Mouse (Mus musculus): ENCODE data around the gene Cep170b.

Gene Cep170b

GRCm38 (mm10) chr12:112764141-112764540, 43.9 kb downstream of the Cep170b start:
- no peak for ATAC-seq (ENCODE audit: low TSS enrichment)

GRCm38 (mm10) chr12:112764991-112765390, 44.7 kb downstream of the Cep170b start:
- no peak for ATAC-seq (ENCODE audit: low TSS enrichment)

- no peak for ATAC-seq (ENCODE audit: low TSS enrichment)
Observed at GRCm38 (mm10) chr12:112766586-112766985, 46.3 kb downstream of the Cep170b start.

GRCm38 (mm10) chr12:112767036-112767890, 47.0 kb downstream of the Cep170b start:
- ATAC-seq (ENCODE audit: low TSS enrichment): no peak

GRCm38 (mm10) chr12:112768166-112768565, 47.9 kb downstream of the Cep170b start:
- no peak for ATAC-seq (ENCODE audit: low TSS enrichment)

- no peak for ATAC-seq (ENCODE audit: low TSS enrichment)
Observed at GRCm38 (mm10) chr12:112769031-112769430, 48.8 kb downstream of the Cep170b start.

GRCm38 (mm10) chr12:112769751-112770150, 49.5 kb downstream of the Cep170b start:
- no peak for ATAC-seq (ENCODE audit: low TSS enrichment)

GRCm38 (mm10) chr12:112770396-112770795, 50.1 kb downstream of the Cep170b start:
- ATAC-seq (ENCODE audit: low TSS enrichment): no peak

GRCm38 (mm10) chr12:112772306-112772705, 52.1 kb downstream of the Cep170b start:
- ATAC-seq (ENCODE audit: low TSS enrichment): no peak

- ATAC-seq (ENCODE audit: low TSS enrichment): no peak
Observed at GRCm38 (mm10) chr12:112773366-112773765, 53.1 kb downstream of the Cep170b start.

- ATAC-seq (ENCODE audit: low TSS enrichment): no peak
Observed at GRCm38 (mm10) chr12:112774026-112774425, 53.8 kb downstream of the Cep170b start.

GRCm38 (mm10) chr12:112774481-112774880, 54.2 kb downstream of the Cep170b start:
- no peak for ATAC-seq (ENCODE audit: low TSS enrichment)

- ATAC-seq (ENCODE audit: low TSS enrichment): no peak
Observed at GRCm38 (mm10) chr12:112791026-112791425, 70.8 kb downstream of the Cep170b start.

GRCm38 (mm10) chr12:112793601-112794355, 73.5 kb downstream of the Cep170b start:
- no peak for ATAC-seq (ENCODE audit: low TSS enrichment)

- ATAC-seq (ENCODE audit: low TSS enrichment): no peak
Observed at GRCm38 (mm10) chr12:112794356-112794816, 74.1 kb downstream of the Cep170b start.

GRCm38 (mm10) chr12:112794998-112795397, 74.7 kb downstream of the Cep170b start:
- no peak for ATAC-seq (ENCODE audit: low TSS enrichment)

- ATAC-seq (ENCODE audit: low TSS enrichment): no peak
Observed at GRCm38 (mm10) chr12:112795466-112796104, 75.3 kb downstream of the Cep170b start.
